Mouse (Mus musculus): ENCODE results near the gene Orc3.
"Not testable (repeated sequence)": the region's sequence is repeated elsewhere in the genome, so short reads cannot be mapped to it uniquely, and the experiment has no call there.

Orc3 gene

GRCm38 (mm10) chr4:34582476-34582875 is 32.3 kb downstream of the Orc3 start:
- DNase-seq (ENCODE audit: extremely low spot score): no peak

GRCm38 (mm10) chr4:34581990-34582389 is 32.8 kb downstream of the Orc3 start:
- DNase-seq (ENCODE audit: extremely low spot score): no peak

- not testable (repeated sequence) for DNase-seq (ENCODE audit: extremely low spot score)
Observed at GRCm38 (mm10) chr4:34581489-34581888, 33.3 kb downstream of the Orc3 start.

GRCm38 (mm10) chr4:34579215-34579614 is 35.5 kb downstream of the Orc3 start:
- no peak for DNase-seq (ENCODE audit: extremely low spot score)

DNA sequence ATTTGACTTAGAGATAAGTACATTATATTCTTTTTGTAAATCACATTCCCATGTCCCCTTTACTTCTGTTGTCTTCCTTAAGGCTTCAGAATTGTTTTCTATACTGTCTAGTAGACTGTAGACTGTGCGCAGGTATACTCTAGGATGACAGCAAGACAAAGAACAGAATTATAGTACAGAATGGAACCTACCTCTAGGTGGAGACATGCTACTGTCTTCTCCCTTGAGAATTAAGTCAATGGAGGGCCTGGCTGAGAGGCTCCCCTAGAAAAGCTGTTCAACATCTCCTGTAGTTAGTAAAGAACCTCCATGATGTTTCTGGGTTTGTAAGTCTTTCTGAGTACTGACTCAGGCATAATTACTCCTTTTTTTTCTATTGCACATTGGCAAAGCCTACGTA is 37.7 kb downstream of the Orc3 start:
- no peak for DNase-seq (ENCODE audit: extremely low spot score)

GRCm38 (mm10) chr4:34572876-34573275 is 41.9 kb downstream of the Orc3 start:
- no peak for DNase-seq (ENCODE audit: extremely low spot score)

DNA sequence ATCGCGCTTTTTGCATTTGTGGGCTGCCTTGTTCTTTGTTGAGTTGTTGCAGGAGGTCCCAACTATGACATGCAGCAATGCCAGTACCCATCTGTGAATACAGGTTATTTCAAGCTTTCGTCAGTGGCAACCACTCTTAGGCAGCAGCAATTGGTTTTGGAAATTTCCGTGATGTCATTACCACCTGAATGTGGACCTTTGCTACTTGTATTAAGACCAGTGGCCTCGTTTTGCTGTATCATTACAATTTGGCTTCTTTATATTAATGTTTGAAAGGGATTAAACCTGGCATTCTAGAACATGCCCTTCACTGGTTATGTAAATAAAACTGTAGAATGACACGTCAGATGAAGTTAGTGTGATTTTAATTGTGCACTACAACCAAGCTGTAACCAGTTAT is 48.5 kb downstream of the Orc3 start:
- DNase-seq (ENCODE audit: extremely low spot score): no peak

DNA sequence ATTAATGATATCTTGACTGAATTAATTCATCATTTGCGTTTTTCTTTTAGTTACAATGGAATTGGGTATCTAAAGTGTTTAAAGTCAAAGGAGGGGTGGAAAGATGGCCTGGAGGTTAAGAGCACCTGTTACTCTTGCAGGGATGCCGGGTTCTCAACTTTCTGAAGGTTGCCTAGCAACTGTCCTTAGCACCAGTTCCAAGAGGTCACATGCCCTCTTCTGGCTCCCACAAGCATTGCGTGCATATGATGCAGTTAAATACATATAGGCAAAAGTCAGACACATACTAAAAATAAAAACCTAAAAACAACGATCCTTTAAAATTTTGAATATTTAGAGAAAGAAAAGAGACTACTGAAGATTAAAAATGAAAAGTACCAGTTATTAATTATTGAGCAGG is 53.8 kb downstream of the Orc3 start:
- peak; percentile 27 for DNase-seq (ENCODE audit: extremely low spot score)

DNA sequence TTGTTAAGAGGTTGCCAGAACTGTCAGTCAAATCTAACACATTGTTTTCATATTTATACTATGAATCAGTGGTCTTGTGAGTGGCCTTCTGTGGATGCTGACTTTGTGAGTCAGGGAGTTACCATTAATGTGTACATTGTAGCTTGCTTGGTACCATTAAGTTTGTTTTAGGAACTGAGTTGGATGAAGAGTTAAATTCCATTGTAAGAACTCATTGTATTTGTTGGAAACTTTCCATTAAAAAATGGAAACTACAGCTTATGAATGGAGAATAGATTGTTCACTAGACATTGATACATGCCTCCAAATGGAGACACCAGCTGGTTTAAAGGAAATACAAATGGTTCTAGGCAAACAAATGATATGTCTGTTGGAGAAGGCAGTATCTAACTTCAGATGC is 58.6 kb downstream of the Orc3 start:
- DNase-seq (ENCODE audit: extremely low spot score): no peak

DNA sequence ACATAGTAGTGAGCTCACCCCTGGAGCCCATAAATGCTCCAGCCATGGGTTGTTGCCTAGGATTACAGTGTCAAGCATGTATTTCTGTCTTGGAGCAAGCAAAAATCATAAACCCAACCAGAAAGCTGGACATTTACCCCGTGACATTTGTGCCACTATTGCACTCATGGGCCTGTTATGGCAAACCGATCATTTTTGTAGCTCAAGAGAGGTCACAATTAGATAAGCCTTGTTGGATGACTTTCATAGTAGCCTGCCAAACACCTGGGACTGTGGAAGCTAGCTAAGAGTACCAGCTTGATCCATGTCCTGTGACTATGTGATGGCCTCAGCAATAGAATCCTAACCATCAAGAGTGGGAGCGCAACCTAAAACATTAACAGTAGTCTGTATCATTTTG is 59.1 kb downstream of the Orc3 start:
- DNase-seq (ENCODE audit: extremely low spot score): no peak

- no peak for DNase-seq (ENCODE audit: extremely low spot score)
Observed at GRCm38 (mm10) chr4:34554596-34554995, 60.1 kb downstream of the Orc3 start.

DNA sequence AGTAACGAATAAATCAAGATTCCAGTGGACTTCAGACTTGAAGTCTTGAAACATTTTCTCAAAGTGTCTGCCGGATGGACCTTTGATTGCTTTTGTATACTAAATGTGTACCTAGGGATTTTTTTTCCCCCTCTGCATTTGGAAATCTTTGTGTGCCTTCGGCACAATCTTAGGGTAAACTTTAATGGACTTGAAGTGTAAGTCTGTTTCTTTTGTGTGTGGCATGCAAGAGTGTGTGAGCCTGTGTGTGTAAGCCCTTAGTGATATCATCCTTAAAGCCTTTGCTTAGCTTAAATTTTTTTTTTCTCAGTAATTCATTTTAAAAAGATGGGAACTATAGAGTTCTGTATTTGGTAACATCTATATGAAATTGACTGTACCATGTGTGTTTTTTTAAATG is 62.8 kb downstream of the Orc3 start:
- no peak for DNase-seq (ENCODE audit: extremely low spot score)

GRCm38 (mm10) chr4:34551098-34551809 is 63.5 kb downstream of the Orc3 start:
- DNase-seq (ENCODE audit: extremely low spot score): peak; percentile 84

- peak; percentile 43 for DNase-seq (ENCODE audit: extremely low spot score)
Observed at GRCm38 (mm10) chr4:34550748-34551097, 64.0 kb downstream of the Orc3 start, which contains the start of gene Akirin2. TSS of gene Akirin2 (plus strand) at chr4:34550937.

DNA sequence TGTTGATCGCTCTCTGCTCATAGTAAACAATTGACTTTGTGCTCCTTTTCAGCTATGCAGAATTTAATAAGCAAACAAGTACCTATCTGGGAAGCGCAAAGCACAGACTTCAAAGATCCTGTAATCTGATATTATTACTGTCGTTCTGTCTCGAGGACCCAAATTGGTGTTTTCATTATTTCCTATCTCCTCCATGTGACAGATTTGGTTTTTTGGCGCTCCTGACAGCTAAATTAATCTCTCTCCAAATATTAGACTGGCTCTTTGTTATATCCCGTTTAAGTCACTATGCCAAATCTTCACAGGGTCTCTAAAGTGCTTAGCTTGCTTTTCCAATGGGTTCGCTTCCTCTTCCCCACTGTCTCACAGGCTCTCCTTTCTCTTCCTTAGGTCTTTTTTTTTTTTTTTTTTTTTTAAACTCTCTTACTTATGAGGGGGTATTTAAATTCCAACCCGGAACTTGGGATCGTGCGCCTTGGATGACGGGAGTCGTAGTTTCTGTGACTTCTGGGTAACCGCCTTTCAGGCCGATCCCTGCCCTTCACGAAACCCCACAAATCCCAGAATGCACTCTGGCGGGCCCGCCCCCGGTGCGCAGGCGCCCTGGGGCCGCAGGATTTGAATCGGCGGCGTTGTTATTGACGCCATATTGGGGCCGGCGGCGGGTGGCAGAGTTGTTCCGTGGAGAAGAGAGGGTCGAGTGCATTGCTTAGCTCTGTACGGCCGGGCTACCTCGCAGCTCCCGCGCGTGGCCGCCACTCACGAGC is 64.6 kb downstream of the Orc3 start:
- peak; percentile 96 for DNase-seq (ENCODE audit: extremely low spot score)

- no peak for DNase-seq (ENCODE audit: extremely low spot score)
Observed at GRCm38 (mm10) chr4:34529941-34530340, 84.8 kb downstream of the Orc3 start.

- no peak for DNase-seq (ENCODE audit: extremely low spot score)
Observed at GRCm38 (mm10) chr4:34529379-34529778, 85.4 kb downstream of the Orc3 start.

GRCm38 (mm10) chr4:34528430-34529100 is 86.2 kb downstream of the Orc3 start:
- DNase-seq (ENCODE audit: extremely low spot score): no peak

- DNase-seq (ENCODE audit: extremely low spot score): no peak
Observed at GRCm38 (mm10) chr4:34526771-34527170, 88.0 kb downstream of the Orc3 start.

GRCm38 (mm10) chr4:34523586-34523985 is 91.2 kb downstream of the Orc3 start:
- no peak for DNase-seq (ENCODE audit: extremely low spot score)

- no peak for DNase-seq (ENCODE audit: extremely low spot score)
Observed at GRCm38 (mm10) chr4:34522846-34523245, 91.9 kb downstream of the Orc3 start.

Data from embryo, embryonic 9.5 days (tissue).